Mouse (Mus musculus) neural tube, embryonic 14.5 days (tissue): ENCODE measurements at regions not wholly inside any gene's neighbourhood (a gene's known extent, or its start where the extent isn't known, plus 50 kb on each side); places are given as distances from the start of the nearest gene placed in this dataset.

ENCODE experiments used
- ATAC-seq: fragments of 200-750 bp; cut with Nextera tagmentation; 2 replicates; pipeline ENCODE4 v1.8.0; 2017; ENCODE audit warnings: low read depth, mild to moderate bottlenecking, moderate TSS enrichment, moderate library complexity
- H3K27ac ChIP-seq: fragments of 300-500 bp; sonication (generic); 2 replicates; pipeline ENCODE4 v1.5.1; 2014; ENCODE audit warnings: low read depth, mild to moderate bottlenecking, control low read depth, low read length, moderate library complexity, mixed read lengths
- H3K27me3 ChIP-seq: fragments of 300-500 bp; sonication (generic); 2 replicates; pipeline ENCODE4 v1.6.1; 2014; ENCODE audit warnings: low read length; ENCODE audit not compliant: control insufficient read depth, insufficient read depth
- H3K36me3 ChIP-seq: fragments of 300-500 bp; sonication (generic); 2 replicates; pipeline ENCODE4 v1.6.1; 2014; ENCODE audit warnings: low read length, mixed read lengths; ENCODE audit not compliant: control insufficient read depth, insufficient read depth
- H3K4me1 ChIP-seq: fragments of 300-500 bp; sonication (generic); 2 replicates; pipeline ENCODE4 v1.6.1; 2014; ENCODE audit warnings: low read length; ENCODE audit not compliant: control insufficient read depth, insufficient read depth
- H3K4me2 ChIP-seq: fragments of 300-500 bp; sonication (generic); 2 replicates; pipeline ENCODE4 v1.6.1; 2014; ENCODE audit warnings: mild to moderate bottlenecking, low read depth, low read length, control low read depth
- H3K4me3 ChIP-seq: fragments of 300-500 bp; sonication (generic); 2 replicates; pipeline ENCODE4 v1.5.1; 2014; ENCODE audit warnings: low read depth, low read length, control low read depth, mixed read lengths
- H3K9ac ChIP-seq: fragments of 300-500 bp; sonication (generic); replicated peaks from 2 replicates; pipeline ENCODE4 v1.6.1; 2014; ENCODE audit warnings: low read depth, mild to moderate bottlenecking, control low read depth, low read length, mixed read lengths
- H3K9me3 ChIP-seq: fragments of 300-500 bp; sonication (generic); 2 replicates; pipeline ENCODE4 v1.6.1; 2016; ENCODE audit warnings: low read length; ENCODE audit not compliant: control insufficient read depth
- WGBS: fragments of 180-500 bp; shearing (Covaris S2); extraction: QIAGEN DNeasy Blood & Tissue Kit; methylation state at CpG from one replicate; pipeline ENCODE4 v1.1.7; 2014; 5-methylcytosine and 5-hydroxymethylcytosine counted together

- 76% methylated on average over 2 of the region's 2 CpGs for WGBS
- Histone ChIP-seq H3K4me3 (no peak overlapping the region), H3K27me3 (no peaks in the 10 kb centered on the region), H3K9ac (no peak overlapping the region), H3K27ac (no peak overlapping the region), H3K9me3 (no peaks in the 10 kb centered on the region), H3K4me1 (no peaks in the 10 kb centered on the region), H3K4me2 (no peak overlapping the region), H3K36me3 (no peaks in the 10 kb centered on the region)
- ATAC-seq = no peak
Measured at GRCm38 (mm10) chr7:111355088-111355656, 272.3 kb upstream of the Eif4g2 start.

- Histone ChIP-seq H3K9ac (no peak overlapping the region), H3K36me3 (no peaks in the 10 kb centered on the region), H3K9me3 (no peaks in the 10 kb centered on the region), H3K4me2 (no peak overlapping the region), H3K27ac (no peak overlapping the region), H3K27me3 (no peaks in the 10 kb centered on the region), H3K4me3 (no peak overlapping the region), H3K4me1 (no peaks in the 10 kb centered on the region)
- no peak for ATAC-seq
- 83% methylated on average over 4 of the region's 4 CpGs for WGBS
Measured at GRCm38 (mm10) chr7:111354066-111354465, 271.2 kb upstream of the Eif4g2 start.

- Histone ChIP-seq H3K9me3 (no peaks in the 10 kb centered on the region), H3K4me3 (no peak overlapping the region), H3K36me3 (no peaks in the 10 kb centered on the region), H3K27ac (no peak overlapping the region), H3K4me2 (no peak overlapping the region), H3K4me1 (no peaks in the 10 kb centered on the region), H3K9ac (no peak overlapping the region), H3K27me3 (no peaks in the 10 kb centered on the region)
- 94% methylated on average over 2 of the region's 2 CpGs for WGBS
- ATAC-seq = no peak
Measured at GRCm38 (mm10) chr7:111352176-111352575, 269.3 kb upstream of the Eif4g2 start.

- Histone ChIP-seq H3K36me3 (no peaks in the 10 kb centered on the region), H3K4me1 (no peaks in the 10 kb centered on the region), H3K27me3 (no peaks in the 10 kb centered on the region), H3K4me3 (no peak overlapping the region), H3K9ac (no peak overlapping the region), H3K27ac (no peak overlapping the region), H3K9me3 (no peaks in the 10 kb centered on the region), H3K4me2 (no peak overlapping the region)
- 81% methylated on average over 1 of the region's 1 CpGs for WGBS
- ATAC-seq = no peak
Measured at GRCm38 (mm10) chr7:111345117-111345516, 262.3 kb upstream of the Eif4g2 start.

- Histone ChIP-seq H3K9ac (no peak overlapping the region), H3K4me3 (no peak overlapping the region), H3K4me1 (no peaks in the 10 kb centered on the region), H3K27ac (no peak overlapping the region), H3K4me2 (no peak overlapping the region), H3K36me3 (no peaks in the 10 kb centered on the region), H3K27me3 (no peaks in the 10 kb centered on the region), H3K9me3 (no peaks in the 10 kb centered on the region)
- 59% methylated on average over 3 of the region's 3 CpGs for WGBS
- ATAC-seq = no peak
Measured at GRCm38 (mm10) chr7:111337053-111337452, 254.2 kb upstream of the Eif4g2 start.

- ATAC-seq = no peak
- no peak overlapping the region for H3K9ac ChIP-seq
- no peaks in the 10 kb centered on the region for H3K9me3 ChIP-seq
- no peaks in the 10 kb centered on the region for H3K4me1 ChIP-seq
- no peaks in the 10 kb centered on the region for H3K27me3 ChIP-seq
- WGBS = 86% methylated on average over 6 of the region's 6 CpGs
- H3K4me2 ChIP-seq = no peak overlapping the region
- H3K27ac ChIP-seq = no peak overlapping the region
- no peak overlapping the region for H3K4me3 ChIP-seq
- H3K36me3 ChIP-seq = no peaks in the 10 kb centered on the region
Measured at GRCm38 (mm10) chr7:111322901-111323300, 240.1 kb upstream of the Eif4g2 start.

- Histone ChIP-seq H3K27ac (no peak overlapping the region), H3K9me3 (no peaks in the 10 kb centered on the region), H3K4me1 (no peaks in the 10 kb centered on the region), H3K27me3 (no peaks in the 10 kb centered on the region), H3K4me2 (no peak overlapping the region), H3K4me3 (no peak overlapping the region), H3K36me3 (no peaks in the 10 kb centered on the region), H3K9ac (no peak overlapping the region)
- WGBS = 85% methylated on average over 1 of the region's 1 CpGs
- no peak for ATAC-seq
Measured at GRCm38 (mm10) chr7:111319917-111320316, 237.1 kb upstream of the Eif4g2 start.

GRCm38 (mm10) chr7:111316479-111316990 is 233.7 kb upstream of the Eif4g2 start:
- Histone ChIP-seq H3K9ac (no peak overlapping the region), H3K9me3 (no peaks in the 10 kb centered on the region), H3K27me3 (no peaks in the 10 kb centered on the region), H3K4me2 (no peak overlapping the region), H3K36me3 (no peaks in the 10 kb centered on the region), H3K4me3 (no peak overlapping the region), H3K27ac (no peak overlapping the region), H3K4me1 (no peaks in the 10 kb centered on the region)
- 38% methylated on average over 2 of the region's 2 CpGs for WGBS
- peak; percentile 80 for ATAC-seq

GRCm38 (mm10) chr7:111313921-111314320 is 231.1 kb upstream of the Eif4g2 start:
- H3K4me3 ChIP-seq = no peak overlapping the region
- no peaks in the 10 kb centered on the region for H3K9me3 ChIP-seq
- no peaks in the 10 kb centered on the region for H3K4me1 ChIP-seq
- WGBS = 92% methylated on average over 4 of the region's 4 CpGs
- H3K27me3 ChIP-seq = no peaks in the 10 kb centered on the region
- H3K9ac ChIP-seq = no peak overlapping the region
- H3K4me2 ChIP-seq = no peak overlapping the region
- H3K27ac ChIP-seq = no peak overlapping the region
- no peaks in the 10 kb centered on the region for H3K36me3 ChIP-seq
- ATAC-seq = no peak
